Comparison of ENCODE assay signal across 8 mouse cellular contexts in genomic region chr5:91517480-91518301, GRCm38 (mm10). TPM values are rescaled to one million over a fixed set of nuclear protein-coding genes. Genes with fewer than 3 reads are reported as not detected.
DNase-seq lines count a peak whose midpoint lies in the region; ATAC-seq and TF ChIP-seq lines count a peak whose summit lies in the region.

Gene Parm1 (plus strand): TSS chr5:91517615.

- H3K9me3 ChIP-seq in erythroblast, embryonic 14.5 days (ENCODE audit: control insufficient read depth, low read length): no peaks in the 10 kb centered on the region
- H3K9me3 ChIP-seq in embryonic facial prominence, embryonic 12.5 days: no peaks in the 10 kb centered on the region
- no peaks in the 10 kb centered on the region for H3K9me3 ChIP-seq in limb, embryonic 12.5 days
- H3K9me3 ChIP-seq in midbrain, embryonic 15.5 days: no peaks in the 10 kb centered on the region

- no peaks in the 10 kb centered on the region for H3K36me3 ChIP-seq in erythroblast, embryonic 14.5 days (ENCODE audit: control insufficient read depth)
- no peaks in the 10 kb centered on the region for H3K36me3 ChIP-seq in embryonic facial prominence, embryonic 12.5 days
- H3K36me3 ChIP-seq in heart, adult 2 months (ENCODE audit: control insufficient read depth, insufficient read depth, low read length): no peaks in the 10 kb centered on the region
- no peaks in the 10 kb centered on the region for H3K36me3 ChIP-seq in limb, embryonic 12.5 days
- no peaks in the 10 kb centered on the region for H3K36me3 ChIP-seq in midbrain, embryonic 15.5 days (replicated peaks)

- no peak within 1 kb of the TSS for H3K27ac ChIP-seq in embryonic facial prominence, embryonic 12.5 days
- peak within 1 kb of the TSS; percentile 50 for H3K27ac ChIP-seq in heart, adult 2 months
- H3K27ac ChIP-seq in limb, embryonic 12.5 days: no peak within 1 kb of the TSS
- H3K27ac ChIP-seq in midbrain, embryonic 15.5 days: no peak within 1 kb of the TSS

- under 1% methylated on average over 46 of the region's 48 CpGs for WGBS in embryonic facial prominence, embryonic 12.5 days
- 2% methylated on average over 48 of the region's 48 CpGs for WGBS in heart, adult 2 months
- WGBS in limb, embryonic 12.5 days: under 1% methylated on average over 46 of the region's 48 CpGs
- WGBS in midbrain, embryonic 15.5 days: under 1% methylated on average over 48 of the region's 48 CpGs

- peaks cover 2% of the 10 kb centered on the region for H3K4me1 ChIP-seq in erythroblast, embryonic 14.5 days (ENCODE audit: control insufficient read depth)
- H3K4me1 ChIP-seq in embryonic facial prominence, embryonic 12.5 days: peaks cover 18% of the 10 kb centered on the region
- H3K4me1 ChIP-seq in heart, adult 2 months (ENCODE audit: control insufficient read depth, insufficient read depth, low read length): peaks cover 3% of the 10 kb centered on the region
- peaks cover 22% of the 10 kb centered on the region for H3K4me1 ChIP-seq in limb, embryonic 12.5 days (replicated peaks)
- H3K4me1 ChIP-seq in midbrain, embryonic 15.5 days: peaks cover 21% of the 10 kb centered on the region

- no peak for TF ChIP-seq EP300 in heart, adult 2 months (IDR thresholded peaks at IDR 0.05; ENCODE audit: insufficient read depth, low read depth, low read length)

- peak within 1 kb of the TSS; percentile 65 for H3K9ac ChIP-seq in embryonic facial prominence, embryonic 12.5 days
- H3K9ac ChIP-seq in heart, adult 2 months (ENCODE audit: low read depth, low read length): peak within 1 kb of the TSS; percentile 79
- peak within 1 kb of the TSS; percentile 55 for H3K9ac ChIP-seq in limb, embryonic 12.5 days (replicated peaks)
- peak within 1 kb of the TSS; percentile 52 for H3K9ac ChIP-seq in midbrain, embryonic 15.5 days

- peak within 1 kb of the TSS; percentile 35 for H3K4me3 ChIP-seq in erythroblast, embryonic 14.5 days (replicated peaks)
- H3K4me3 ChIP-seq in embryonic facial prominence, embryonic 12.5 days: peak within 1 kb of the TSS; percentile 57
- H3K4me3 ChIP-seq in heart, adult 2 months: peak within 1 kb of the TSS; percentile 58
- peak within 1 kb of the TSS; percentile 51 for H3K4me3 ChIP-seq in limb, embryonic 12.5 days (replicated peaks)
- H3K4me3 ChIP-seq in midbrain, embryonic 15.5 days: peak within 1 kb of the TSS; percentile 51

- TF ChIP-seq POLR2A in heart, adult 2 months (IDR thresholded peaks at IDR 0.05; ENCODE audit: insufficient read depth, low read depth, low read length): peak; percentile 69; the same call in 1 of the 2 replicates

- peak; percentile 82 to 85 for DNase-seq in heart, adult 2 months
- peak; percentile 66 to 72 for DNase-seq in kidney, adult 8-10 months
- peak; percentile 10 to 27 for DNase-seq in spleen, postnatal 14 days (ENCODE audit: low spot score in 2 of 2)

- no peaks in the 10 kb centered on the region for H3K79me2 ChIP-seq in heart, adult 2 months (replicated peaks; ENCODE audit: control insufficient read depth, insufficient read depth, low read length)

- intact Hi-C loops in heart, adult 2 months (cut with DNase I): loop anchor here (1.0 to 5.0 kb wide), 4 partner anchors 60 to 434 kb away; no protein-coding TSS in a partner anchor

- H3K4me2 ChIP-seq in embryonic facial prominence, embryonic 12.5 days (replicated peaks): peak within 1 kb of the TSS; percentile 95
- peak within 1 kb of the TSS; percentile 93 for H3K4me2 ChIP-seq in limb, embryonic 12.5 days
- peak within 1 kb of the TSS; percentile 94 for H3K4me2 ChIP-seq in midbrain, embryonic 15.5 days

- TF ChIP-seq CTCF in heart, adult 2 months (IDR thresholded peaks at IDR 0.05): peak; percentile 73

- peaks cover 21% of the 10 kb centered on the region for H3K27me3 ChIP-seq in erythroblast, embryonic 14.5 days (ENCODE audit: control insufficient read depth)
- 0 out of 2 replicates have a peak, but pooled peaks cover 13% of the 10 kb centered on the region for H3K27me3 ChIP-seq in embryonic facial prominence, embryonic 12.5 days
- no peaks in the 10 kb centered on the region for H3K27me3 ChIP-seq in heart, adult 2 months (ENCODE audit: control insufficient read depth, insufficient read depth, low read length)
- peaks cover 16% of the 10 kb centered on the region for H3K27me3 ChIP-seq in limb, embryonic 12.5 days
- 0 out of 2 replicates have a peak, but pooled peaks cover 2% of the 10 kb centered on the region for H3K27me3 ChIP-seq in midbrain, embryonic 15.5 days (replicated peaks)

- ATAC-seq in erythroblast, adult 5-6 weeks (replicated peaks; ENCODE audit: low FRiP score, poor library complexity, severe bottlenecking): no peak
- ATAC-seq in embryonic facial prominence, embryonic 12.5 days (ENCODE audit: insufficient number of reproducible peaks, insufficient read depth, low FRiP score, low TSS enrichment): peak; percentile 98
- ATAC-seq in limb, embryonic 12.5 days (ENCODE audit: insufficient number of reproducible peaks, insufficient read depth, low FRiP score, low TSS enrichment, low read depth): peak; percentile 96
- ATAC-seq in midbrain, embryonic 15.5 days (replicated peaks): peak; percentile 97

RNA-seq across cellular contexts. Expression of gene Parm1, which starts in this region (rescaled TPM):
- 0.01 TPM in 1 of 2 replicates, not detected in the other for polyA plus RNA-seq in erythroblast, embryonic 14.5 days (2012)
- not detected in 2 replicates for total RNA-seq in erythroblast, adult 5-6 weeks (2015; ENCODE audit: low replicate concordance)
- total RNA-seq in erythroblast, adult 5-6 weeks (2017; ENCODE audit: low replicate concordance): 0.14 TPM in 1 of 2 replicates, not detected in the other
- polyA plus RNA-seq in embryonic facial prominence, embryonic 12.5 days (2016; fragmentation: Nextera tagmentation; extraction: Ambion mirVana): 21.1 and 21.4 TPM in 2 replicates
- total RNA-seq in heart, adult 2 months (2021): 10 to 100 TPM; 48.0 to 56.8 TPM
- polyA plus RNA-seq in heart, adult 2 months (2012; rRNA removed): 41.5 and 55.5 TPM in 2 replicates
- polyA plus RNA-seq in limb, embryonic 12.5 days (2016; fragmentation: Nextera tagmentation; extraction: Ambion mirVana): 12.1 and 13.5 TPM in 2 replicates
- 6.2 and 6.6 TPM in 2 replicates for polyA plus RNA-seq in midbrain, embryonic 15.5 days (2015; fragmentation: Nextera tagmentation; extraction: Ambion mirVana)

Comparison
In these comparisons a context has a peak if more than half of its experiments do, and no peak if none do; other contexts are left out.
1. RNA of gene Parm1 (total RNA-seq): 48.0 to 56.8 TPM in heart, adult 2 months; 0.14 TPM in erythroblast, adult 5-6 weeks; every median in the first group is over 10 times any median in the second.
2. DNase-seq: peak in every context shown above with its lines; median percentile 84 in heart, adult 2 months; 69 in kidney, adult 8-10 months; 18 in spleen, postnatal 14 days.
3. Peak in every context shown above with its lines, with median percentiles within 50 percentile points of each other: H3K4me3 ChIP-seq, H3K4me2 ChIP-seq and H3K9ac ChIP-seq.